Mouse (Mus musculus) bone marrow, adult 2 months (tissue): ENCODE results near the gene Wdr61.

Source experiments
- CTCF ChIP-seq: fragments of 200-500 bp; IDR thresholded peaks from 2 replicates; pipeline ENCODE4 v1.5.1; 2011; ENCODE audit warnings: low read length, control low read depth; ENCODE audit not compliant: control insufficient read depth, insufficient read depth
- POLR2A ChIP-seq: fragments of 200-500 bp; IDR thresholded peaks from 2 replicates; pipeline ENCODE4 v1.6.1; 2011; ENCODE audit warnings: low read depth, mild to moderate bottlenecking, control low read depth, low read length, borderline replicate concordance; ENCODE audit not compliant: control insufficient read depth

DNA sequence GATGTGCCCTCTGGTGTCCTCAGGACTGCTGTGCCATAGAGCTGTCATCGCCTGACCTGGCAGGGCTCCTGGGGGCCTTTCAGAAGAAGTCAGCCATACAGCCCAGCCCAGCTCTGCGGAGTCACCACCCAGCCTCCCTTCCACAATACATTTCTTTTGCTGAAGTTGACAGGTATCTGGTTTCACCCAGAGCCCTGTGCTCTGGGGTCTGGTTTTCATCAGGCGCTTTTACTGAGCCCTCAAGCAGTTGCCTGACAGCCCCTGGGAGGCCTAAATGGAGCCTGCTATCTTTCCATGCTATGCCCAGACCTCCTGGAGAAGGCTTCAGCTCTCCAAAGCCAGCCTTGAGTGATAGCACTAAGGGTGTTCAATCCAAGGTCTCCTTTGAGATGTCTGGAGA, 49.7 kb upstream of the Wdr61 start:
- TF ChIP-seq POLR2A = no peak
- no peak for TF ChIP-seq CTCF
